Comparison of ENCODE assay signal across 22 mouse cellular contexts in genomic region chr8:84071921-84072320, GRCm38 (mm10). TPM values are rescaled to one million over a fixed set of nuclear protein-coding genes. Genes with fewer than 3 reads are reported as not detected.
DNase-seq lines count a peak whose midpoint lies in the region; ATAC-seq and TF ChIP-seq lines count a peak whose summit lies in the region.
"Had no signal": no experiment of that assay in that cellular context is flagged by ENCODE, and none has a peak within 500 bp of the region (broad histone marks: within the 10 kb centered on the region; RNA-seq: fewer than 3 reads in every experiment).

No protein-coding gene starts in this region.

- no peaks in the 10 kb centered on the region for H3K36me3 ChIP-seq in hindbrain, embryonic 16.5 days (ENCODE audit: control insufficient read depth, insufficient read depth, low read length)
- peaks cover 20% of the 10 kb centered on the region for H3K36me3 ChIP-seq in hindbrain, embryonic 14.5 days (replicated peaks; ENCODE audit: control insufficient read depth, insufficient read depth)
- no peaks in the 10 kb centered on the region; the same call in 1 of the 2 replicates for H3K36me3 ChIP-seq in lung, postnatal 0 days (ENCODE audit: insufficient read depth, low read length)

- no peak overlapping the region for H3K4me3 ChIP-seq in hindbrain, embryonic 16.5 days (ENCODE audit: low read length)
- H3K4me3 ChIP-seq in hindbrain, embryonic 14.5 days (replicated peaks; ENCODE audit: low read length), result no peak overlapping the region
- H3K4me3 ChIP-seq in lung, postnatal 0 days (ENCODE audit: low read depth, low read length), result no peak overlapping the region
- H3K4me3 ChIP-seq in brown adipose tissue, adult 24 weeks (ENCODE audit: insufficient read depth, low read depth, low read length), result no peak overlapping the region
- H3K4me3 ChIP-seq: embryonic facial prominence, embryonic 12.5 days; forebrain, embryonic 10.5 days had no signal

- no peak for TF ChIP-seq EP300 in lung, postnatal 0 days (IDR thresholded peaks at IDR 0.05)

- peak; percentile 50 for DNase-seq in adrenal gland, postnatal 10 days
- DNase-seq in adrenal gland, postnatal 25 days, result no peak
- DNase-seq in hindbrain, embryonic 14.5 days (ENCODE audit: low spot score), result no peak
- DNase-seq in lung, postnatal 0 days (ENCODE audit: low spot score), result peak; percentile 51
- no peak for DNase-seq in lung, postnatal 14 days
- DNase-seq in B cell, adult 2 months, result no peak
- DNase-seq: cerebellum, adult 11 months; cerebellum, postnatal 36 days; thymus, postnatal 36 days had no signal

- no peak overlapping the region for H3K27ac ChIP-seq in hindbrain, embryonic 16.5 days (ENCODE audit: low read depth, low read length)
- H3K27ac ChIP-seq in hindbrain, embryonic 14.5 days, result no peak overlapping the region
- no peak overlapping the region for H3K27ac ChIP-seq in lung, postnatal 0 days (ENCODE audit: low read length)
- H3K27ac ChIP-seq in brown adipose tissue, adult 24 weeks (replicated peaks; ENCODE audit: low read depth, low read length), result peak overlapping the region; percentile 43
- H3K27ac ChIP-seq: embryonic facial prominence, embryonic 12.5 days; forebrain, embryonic 10.5 days; liver, embryonic 14.5 days had no signal

- 0 out of 2 replicates have a peak overlapping the region, but pooled peaks have one; percentile 8 for H3K9ac ChIP-seq in hindbrain, embryonic 16.5 days (ENCODE audit: low read depth, low read length)
- no peak overlapping the region for H3K9ac ChIP-seq in hindbrain, embryonic 14.5 days
- no peak overlapping the region for H3K9ac ChIP-seq in lung, postnatal 0 days (replicated peaks; ENCODE audit: low read depth)
- H3K9ac ChIP-seq: embryonic facial prominence, embryonic 12.5 days; liver, embryonic 14.5 days had no signal

- H3K27me3 ChIP-seq in hindbrain, embryonic 16.5 days (replicated peaks; ENCODE audit: control insufficient read depth, insufficient read depth, low read length), result no peaks in the 10 kb centered on the region
- H3K27me3 ChIP-seq in hindbrain, embryonic 14.5 days (ENCODE audit: control insufficient read depth, insufficient read depth, low read length), result no peaks in the 10 kb centered on the region
- no peaks in the 10 kb centered on the region for H3K27me3 ChIP-seq in lung, postnatal 0 days (replicated peaks; ENCODE audit: insufficient read depth, low read length)
- H3K27me3 ChIP-seq: CH12.LX; embryonic facial prominence, embryonic 12.5 days had no signal

- H3K4me2 ChIP-seq in hindbrain, embryonic 16.5 days (ENCODE audit: low read length), result no peak overlapping the region
- no peak overlapping the region for H3K4me2 ChIP-seq in hindbrain, embryonic 14.5 days (replicated peaks)
- H3K4me2 ChIP-seq in lung, postnatal 0 days (replicated peaks; ENCODE audit: low read depth, low read length), result no peak overlapping the region
- H3K4me2 ChIP-seq: embryonic facial prominence, embryonic 12.5 days had no signal

- WGBS in hindbrain, embryonic 16.5 days, result 71% methylated on average over 3 of the region's 3 CpGs
- WGBS in hindbrain, embryonic 14.5 days, result 72% methylated on average over 3 of the region's 3 CpGs
- 49% methylated on average over 3 of the region's 3 CpGs for WGBS in lung, postnatal 0 days

- no peak for ATAC-seq in hindbrain, embryonic 16.5 days
- no peak for ATAC-seq in hindbrain, embryonic 14.5 days (ENCODE audit: low FRiP score)
- no peak for ATAC-seq in lung, postnatal 0 days

- H3K9me3 ChIP-seq in hindbrain, embryonic 16.5 days (ENCODE audit: control insufficient read depth, low read length), result no peaks in the 10 kb centered on the region
- no peaks in the 10 kb centered on the region for H3K9me3 ChIP-seq in hindbrain, embryonic 14.5 days (ENCODE audit: control insufficient read depth, low read length)
- no peaks in the 10 kb centered on the region for H3K9me3 ChIP-seq in lung, postnatal 0 days (ENCODE audit: low read length)
- H3K9me3 ChIP-seq: embryonic facial prominence, embryonic 12.5 days; forebrain, embryonic 10.5 days had no signal

- H3K4me1 ChIP-seq in hindbrain, embryonic 16.5 days (ENCODE audit: control insufficient read depth, insufficient read depth, low read depth, low read length), result peaks cover 40% of the 10 kb centered on the region
- H3K4me1 ChIP-seq in hindbrain, embryonic 14.5 days (replicated peaks; ENCODE audit: control insufficient read depth, insufficient read depth, low read length), result peaks cover 32% of the 10 kb centered on the region
- peaks cover 25% of the 10 kb centered on the region; the same call in 1 of the 2 replicates for H3K4me1 ChIP-seq in lung, postnatal 0 days (ENCODE audit: insufficient read depth, low read depth, low read length)
- peaks cover 36% of the 10 kb centered on the region for H3K4me1 ChIP-seq in brown adipose tissue, adult 24 weeks (ENCODE audit: control insufficient read depth, insufficient read depth, insufficient read length, low read length)

- no peak for TF ChIP-seq CTCF in lung, postnatal 0 days (IDR thresholded peaks at IDR 0.05)

RNA-seq across cellular contexts. Expression of gene Rfx1, which starts 5.3 kb away (rescaled TPM):
- 10 to 100 TPM; 12.4 to 14.7 TPM for total RNA-seq in adrenal gland, postnatal 10 days (2021)
- total RNA-seq in adrenal gland, postnatal 25 days (2021), result 23.1 and 26.1 TPM in 2 replicates
- polyA plus RNA-seq in hindbrain, embryonic 16.5 days (2015; fragmentation: Nextera tagmentation; extraction: Ambion mirVana), result 7.9 and 9.0 TPM in 2 replicates
- polyA plus RNA-seq in hindbrain, embryonic 14.5 days (2014; fragmentation: Nextera tagmentation; extraction: Ambion mirVana), result 11.0 and 11.5 TPM in 2 replicates
- 4.5 and 5.2 TPM in 2 replicates for polyA plus RNA-seq in lung, postnatal 0 days (2015; fragmentation: Nextera tagmentation; extraction: Ambion mirVana)
- 2.7 and 3.1 TPM in 2 replicates for polyA plus RNA-seq in brown adipose tissue, adult 24 weeks (2012; ENCODE audit: insufficient read depth, insufficient read length, missing spikeins)

RNA-seq across cellular contexts. Expression of gene Gm10643, which starts 7.0 kb away (rescaled TPM):
- total RNA-seq in adrenal gland, postnatal 10 days (2021), result 1 to 10 TPM; 2.2 to 3.1 TPM
- 2.8 and 3.5 TPM in 2 replicates for total RNA-seq in adrenal gland, postnatal 25 days (2021)
- 1.6 and 1.7 TPM in 2 replicates for polyA plus RNA-seq in hindbrain, embryonic 16.5 days (2015; fragmentation: Nextera tagmentation; extraction: Ambion mirVana)
- polyA plus RNA-seq in hindbrain, embryonic 14.5 days (2014; fragmentation: Nextera tagmentation; extraction: Ambion mirVana), result 2.1 and 2.7 TPM in 2 replicates
- polyA plus RNA-seq in lung, postnatal 0 days (2015; fragmentation: Nextera tagmentation; extraction: Ambion mirVana), result 1.2 and 1.3 TPM in 2 replicates
- 1.7 and 2.2 TPM in 2 replicates for polyA plus RNA-seq in brown adipose tissue, adult 24 weeks (2012; ENCODE audit: insufficient read depth, insufficient read length, missing spikeins)

RNA-seq across cellular contexts. Expression of gene Rln3, which starts 27.1 kb away (rescaled TPM):
- under 1 TPM in 1 of 2 experiments, not detected in 1; 0.51 TPM for total RNA-seq in adrenal gland, postnatal 10 days (2021)
- total RNA-seq in adrenal gland, postnatal 25 days (2021), result not detected in 2 replicates
- 1.8 TPM in 2 replicates for polyA plus RNA-seq in hindbrain, embryonic 16.5 days (2015; fragmentation: Nextera tagmentation; extraction: Ambion mirVana)
- 1.6 and 4.7 TPM in 2 replicates for polyA plus RNA-seq in hindbrain, embryonic 14.5 days (2014; fragmentation: Nextera tagmentation; extraction: Ambion mirVana)
- 0.26 TPM in 1 of 2 replicates, not detected in the other for polyA plus RNA-seq in lung, postnatal 0 days (2015; fragmentation: Nextera tagmentation; extraction: Ambion mirVana)
- polyA plus RNA-seq in brown adipose tissue, adult 24 weeks (2012; ENCODE audit: insufficient read depth, insufficient read length, missing spikeins), result not detected in 2 replicates
- total RNA-seq: CH12.LX; heart, adult 18-20 months; heart, postnatal 14 days; layer of hippocampus, postnatal 10 days; left cerebral cortex, postnatal 36 days; megakaryocyte progenitor cell, adult 5-6 weeks; neutrophil, adult 5-6 weeks had no signal
- polyA plus RNA-seq: embryonic facial prominence, embryonic 12.5 days; forebrain, embryonic 10.5 days; kidney, embryonic 16.5 days; liver, embryonic 14.5 days had no signal

RNA-seq across cellular contexts. Expression of gene Il27ra, which starts 29.5 kb away (rescaled TPM):
- total RNA-seq in adrenal gland, postnatal 10 days (2021), result 1 to 10 TPM; 5.3 to 6.9 TPM
- 2.5 and 3.6 TPM in 2 replicates for total RNA-seq in adrenal gland, postnatal 25 days (2021)
- polyA plus RNA-seq in hindbrain, embryonic 16.5 days (2015; fragmentation: Nextera tagmentation; extraction: Ambion mirVana), result 0.55 and 0.71 TPM in 2 replicates
- 0.34 and 0.48 TPM in 2 replicates for polyA plus RNA-seq in hindbrain, embryonic 14.5 days (2014; fragmentation: Nextera tagmentation; extraction: Ambion mirVana)
- 0.56 and 0.93 TPM in 2 replicates for polyA plus RNA-seq in lung, postnatal 0 days (2015; fragmentation: Nextera tagmentation; extraction: Ambion mirVana)
- polyA plus RNA-seq in brown adipose tissue, adult 24 weeks (2012; ENCODE audit: insufficient read depth, insufficient read length, missing spikeins), result not detected in 2 replicates

RNA-seq across cellular contexts. Expression of gene Dcaf15, which starts 32.6 kb away (rescaled TPM):
- 10 to 100 TPM; 17.7 to 20.6 TPM for total RNA-seq in adrenal gland, postnatal 10 days (2021)
- 21.2 and 24.5 TPM in 2 replicates for total RNA-seq in adrenal gland, postnatal 25 days (2021)
- polyA plus RNA-seq in hindbrain, embryonic 16.5 days (2015; fragmentation: Nextera tagmentation; extraction: Ambion mirVana), result 21.5 and 22.7 TPM in 2 replicates
- polyA plus RNA-seq in hindbrain, embryonic 14.5 days (2014; fragmentation: Nextera tagmentation; extraction: Ambion mirVana), result 17.4 and 18.9 TPM in 2 replicates
- 5.1 TPM in 2 replicates for polyA plus RNA-seq in lung, postnatal 0 days (2015; fragmentation: Nextera tagmentation; extraction: Ambion mirVana)
- 3.9 TPM in 2 replicates for polyA plus RNA-seq in brown adipose tissue, adult 24 weeks (2012; ENCODE audit: insufficient read depth, insufficient read length, missing spikeins)

Comparison
In these comparisons a context has a peak if more than half of its experiments do, and no peak if none do; other contexts are left out.
1. DNase-seq: peak in adrenal gland, postnatal 10 days (single experiment) and lung, postnatal 0 days (single experiment); none in adrenal gland, postnatal 25 days (single experiment), hindbrain, embryonic 14.5 days (single experiment), lung, postnatal 14 days (single experiment) and B cell, adult 2 months (0 of 2).